Mouse (Mus musculus) neural tube, embryonic 14.5 days (tissue): ENCODE results near the gene Pank3. TPM values are rescaled to one million over a fixed set of nuclear protein-coding genes. Genes with fewer than 3 reads are reported as not detected.

Experiments used
- ATAC-seq: fragments of 200-750 bp; cut with Nextera tagmentation; 2 replicates; pipeline ENCODE4 v1.8.0; 2017; ENCODE audit warnings: low read depth, mild to moderate bottlenecking, moderate TSS enrichment, moderate library complexity
- H3K27ac ChIP-seq: fragments of 300-500 bp; sonication (generic); 2 replicates; pipeline ENCODE4 v1.5.1; 2014; ENCODE audit warnings: low read depth, mild to moderate bottlenecking, control low read depth, low read length, moderate library complexity, mixed read lengths
- H3K27me3 ChIP-seq: fragments of 300-500 bp; sonication (generic); 2 replicates; pipeline ENCODE4 v1.6.1; 2014; ENCODE audit warnings: low read length; ENCODE audit not compliant: control insufficient read depth, insufficient read depth
- H3K36me3 ChIP-seq: fragments of 300-500 bp; sonication (generic); 2 replicates; pipeline ENCODE4 v1.6.1; 2014; ENCODE audit warnings: low read length, mixed read lengths; ENCODE audit not compliant: control insufficient read depth, insufficient read depth
- H3K4me1 ChIP-seq: fragments of 300-500 bp; sonication (generic); 2 replicates; pipeline ENCODE4 v1.6.1; 2014; ENCODE audit warnings: low read length; ENCODE audit not compliant: control insufficient read depth, insufficient read depth
- H3K4me2 ChIP-seq: fragments of 300-500 bp; sonication (generic); 2 replicates; pipeline ENCODE4 v1.6.1; 2014; ENCODE audit warnings: mild to moderate bottlenecking, low read depth, low read length, control low read depth
- H3K4me3 ChIP-seq: fragments of 300-500 bp; sonication (generic); 2 replicates; pipeline ENCODE4 v1.5.1; 2014; ENCODE audit warnings: low read depth, low read length, control low read depth, mixed read lengths
- H3K9ac ChIP-seq: fragments of 300-500 bp; sonication (generic); replicated peaks from 2 replicates; pipeline ENCODE4 v1.6.1; 2014; ENCODE audit warnings: low read depth, mild to moderate bottlenecking, control low read depth, low read length, mixed read lengths
- H3K9me3 ChIP-seq: fragments of 300-500 bp; sonication (generic); 2 replicates; pipeline ENCODE4 v1.6.1; 2016; ENCODE audit warnings: low read length; ENCODE audit not compliant: control insufficient read depth
- WGBS: fragments of 180-500 bp; shearing (Covaris S2); extraction: QIAGEN DNeasy Blood & Tissue Kit; methylation state at CpG from one replicate; pipeline ENCODE4 v1.1.7; 2014; 5-methylcytosine and 5-hydroxymethylcytosine counted together
- polyA plus RNA-seq: library from polyadenylated mRNA; unstranded; fragments of >200 nt; fragmentation: Nextera tagmentation; extraction: Ambion mirVana; gene quantifications from 2 replicates; pipeline ENCODE4 v1.2.1, GENCODE M21; 2014

Pank3 gene
- polyA plus RNA-seq = 36.9 and 42.2 TPM in 2 replicates

GRCm38 (mm10) chr11:35769188-35769745, at the start of gene Pank3:
Gene Pank3, plus strand, starts transcription at chr11:35769484.
- Histone ChIP-seq H3K9ac (peak within 1 kb of the TSS; percentile 96), H3K36me3 (no peaks in the 10 kb centered on the region), H3K4me2 (peak within 1 kb of the TSS; percentile 90), H3K4me3 (peak within 1 kb of the TSS; percentile 93), H3K9me3 (no peaks in the 10 kb centered on the region), H3K4me1 (peaks cover 10% of the 10 kb centered on the region), H3K27me3 (no peaks in the 10 kb centered on the region), H3K27ac (peak within 1 kb of the TSS; percentile 94)
- under 1% methylated on average over 49 of the region's 50 CpGs for whole genome bisulfite sequencing
- ATAC-seq = peak; percentile 100

GRCm38 (mm10) chr11:35723876-35724275, 45.4 kb upstream of the Pank3 start:
- no peaks in the 10 kb centered on the region for H3K27me3 ChIP-seq
- H3K4me3 ChIP-seq = no peak overlapping the region
- H3K9me3 ChIP-seq = no peaks in the 10 kb centered on the region
- H3K9ac ChIP-seq = no peak overlapping the region
- H3K4me1 ChIP-seq = peaks cover under 1% of the 10 kb centered on the region; the same call in 1 of the 2 replicates
- H3K36me3 ChIP-seq = no peaks in the 10 kb centered on the region
- 90% methylated on average over 5 of the region's 5 CpGs for WGBS
- ATAC-seq = no peak
- no peak overlapping the region for H3K27ac ChIP-seq
- no peak overlapping the region for H3K4me2 ChIP-seq

DNA sequence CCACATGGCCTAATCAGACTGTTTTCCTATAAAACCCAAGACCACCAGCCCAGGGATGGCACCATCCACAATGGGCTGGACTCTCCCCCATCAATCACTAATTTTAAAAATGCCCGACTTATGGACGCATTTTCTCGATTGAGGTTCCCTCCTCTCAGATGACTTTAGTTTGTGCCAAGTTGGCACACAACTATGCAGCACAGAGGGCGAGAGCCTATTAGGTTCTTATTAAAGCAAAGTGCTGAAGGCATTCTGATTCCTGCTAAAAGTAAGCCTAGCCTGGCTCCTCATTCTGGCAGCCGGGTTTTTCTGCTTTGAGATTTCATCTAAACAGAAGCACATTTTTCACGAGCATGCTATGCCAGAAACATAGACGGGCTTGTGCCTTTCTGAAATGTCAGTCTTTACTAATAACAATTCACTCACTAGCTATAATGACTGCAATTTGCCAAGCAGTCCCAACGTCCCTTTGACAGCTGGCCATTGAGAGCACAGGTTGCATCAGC, 42.9 kb upstream of the Pank3 start:
- H3K27ac ChIP-seq = no peak overlapping the region
- 74% methylated on average over 8 of the region's 8 CpGs for WGBS
- H3K4me1 ChIP-seq = peaks cover 10% of the 10 kb centered on the region; the same call in 1 of the 2 replicates
- no peak overlapping the region for H3K4me3 ChIP-seq
- H3K9me3 ChIP-seq = no peaks in the 10 kb centered on the region
- no peak for ATAC-seq
- H3K36me3 ChIP-seq = no peaks in the 10 kb centered on the region
- no peak overlapping the region for H3K9ac ChIP-seq
- no peaks in the 10 kb centered on the region for H3K27me3 ChIP-seq
- H3K4me2 ChIP-seq = no peak overlapping the region

GRCm38 (mm10) chr11:35728200-35728599, 41.1 kb upstream of the Pank3 start:
- Histone ChIP-seq H3K9me3 (no peaks in the 10 kb centered on the region), H3K4me2 (no peak overlapping the region), H3K4me3 (no peak overlapping the region), H3K9ac (no peak overlapping the region), H3K27me3 (no peaks in the 10 kb centered on the region), H3K27ac (no peak overlapping the region), H3K36me3 (no peaks in the 10 kb centered on the region), H3K4me1 (peaks cover 10% of the 10 kb centered on the region; the same call in 1 of the 2 replicates)
- ATAC-seq = no peak
- WGBS = 97% methylated on average over 1 of the region's 1 CpGs

DNA sequence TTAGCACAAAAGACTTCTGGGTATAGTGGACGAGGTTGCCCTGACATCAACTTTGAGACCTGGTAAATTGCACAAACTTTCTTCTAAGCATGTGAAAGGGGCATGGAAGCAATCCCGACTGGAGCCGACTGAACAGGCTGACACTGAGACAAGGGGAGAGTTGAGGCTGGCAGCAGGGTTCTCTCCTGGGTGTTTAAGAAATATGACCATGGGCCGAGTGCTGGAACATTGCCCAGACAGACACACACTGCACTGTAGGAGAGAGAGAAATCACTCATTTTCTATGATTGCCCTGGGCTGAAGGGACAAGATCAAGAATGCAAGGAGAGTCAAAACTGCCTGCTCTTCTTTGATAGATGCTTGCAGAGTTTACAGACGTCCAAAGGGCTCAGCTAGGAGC, 40.1 kb upstream of the Pank3 start:
- H3K27ac ChIP-seq = no peak overlapping the region
- peaks cover 10% of the 10 kb centered on the region; the same call in 1 of the 2 replicates for H3K4me1 ChIP-seq
- H3K36me3 ChIP-seq = no peaks in the 10 kb centered on the region
- ATAC-seq = peak; percentile 49; the same call in 1 of the 2 replicates
- H3K4me3 ChIP-seq = no peak overlapping the region
- 19% methylated on average over 5 of the region's 5 CpGs for WGBS
- no peaks in the 10 kb centered on the region for H3K27me3 ChIP-seq
- no peak overlapping the region for H3K4me2 ChIP-seq
- no peaks in the 10 kb centered on the region for H3K9me3 ChIP-seq
- H3K9ac ChIP-seq = no peak overlapping the region

DNA sequence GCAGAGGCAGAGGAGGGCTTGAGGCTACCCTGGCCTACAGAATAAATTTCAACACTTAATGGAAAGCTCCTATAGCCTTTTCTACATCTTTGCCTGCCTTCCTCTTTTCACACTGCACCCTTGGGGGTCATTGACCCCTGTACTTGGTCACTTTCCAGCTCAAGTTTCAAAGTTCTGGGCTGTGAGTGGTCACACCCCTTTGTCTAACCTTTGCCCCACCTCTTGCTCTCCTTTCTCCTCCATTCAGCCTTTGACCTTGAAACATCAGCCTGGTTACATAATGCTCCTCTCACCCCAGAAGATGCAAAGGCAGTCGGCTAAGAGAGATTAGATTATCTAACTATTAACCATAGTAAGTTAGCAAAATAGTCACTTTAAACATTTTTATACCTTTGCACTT, 36.9 kb upstream of the Pank3 start:
- 76% methylated on average over 1 of the region's 1 CpGs for WGBS
- H3K9me3 ChIP-seq = no peaks in the 10 kb centered on the region
- H3K4me3 ChIP-seq = no peak overlapping the region
- H3K36me3 ChIP-seq = no peaks in the 10 kb centered on the region
- H3K4me2 ChIP-seq = no peak overlapping the region
- H3K4me1 ChIP-seq = peaks cover 10% of the 10 kb centered on the region; the same call in 1 of the 2 replicates
- H3K9ac ChIP-seq = no peak overlapping the region
- no peak overlapping the region for H3K27ac ChIP-seq
- H3K27me3 ChIP-seq = no peaks in the 10 kb centered on the region
- no peak for ATAC-seq

DNA sequence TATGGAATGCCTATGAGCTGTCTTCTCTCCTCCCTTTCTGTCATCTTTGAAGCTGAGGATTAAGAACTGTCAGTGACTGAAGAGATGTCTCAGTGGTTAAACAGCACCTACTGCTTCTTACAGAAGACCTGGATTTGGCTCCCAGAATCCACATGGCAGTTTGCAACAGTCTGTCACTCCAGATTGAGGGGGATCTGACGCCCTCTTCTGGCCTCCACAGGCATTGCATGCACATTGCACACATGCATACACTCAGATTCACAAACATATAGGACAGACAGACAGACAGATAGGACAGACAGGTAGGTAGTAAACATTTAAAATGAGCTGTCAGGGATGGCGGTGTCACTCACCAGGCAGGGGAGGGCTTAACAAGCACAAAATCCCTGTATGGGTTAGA, 32.5 kb upstream of the Pank3 start:
- Histone ChIP-seq H3K9me3 (no peaks in the 10 kb centered on the region), H3K4me3 (no peak overlapping the region), H3K4me2 (no peak overlapping the region), H3K9ac (no peak overlapping the region), H3K36me3 (no peaks in the 10 kb centered on the region), H3K27me3 (no peaks in the 10 kb centered on the region), H3K27ac (no peak overlapping the region), H3K4me1 (no peaks in the 10 kb centered on the region)
- ATAC-seq = no peak
- 64% methylated on average over 2 of the region's 2 CpGs for WGBS

GRCm38 (mm10) chr11:35737262-35737661, 32.0 kb upstream of the Pank3 start:
- Histone ChIP-seq H3K4me1 (no peaks in the 10 kb centered on the region), H3K36me3 (no peaks in the 10 kb centered on the region), H3K4me3 (no peak overlapping the region), H3K27ac (no peak overlapping the region), H3K9me3 (no peaks in the 10 kb centered on the region), H3K27me3 (no peaks in the 10 kb centered on the region), H3K4me2 (no peak overlapping the region), H3K9ac (no peak overlapping the region)
- 93% methylated on average over 2 of the region's 2 CpGs for WGBS
- ATAC-seq = no peak

GRCm38 (mm10) chr11:35738102-35738501, 31.2 kb upstream of the Pank3 start:
- no peak for ATAC-seq
- Histone ChIP-seq H3K9me3 (no peaks in the 10 kb centered on the region), H3K27me3 (no peaks in the 10 kb centered on the region), H3K27ac (no peak overlapping the region), H3K4me2 (no peak overlapping the region), H3K4me1 (no peaks in the 10 kb centered on the region), H3K9ac (no peak overlapping the region), H3K4me3 (no peak overlapping the region), H3K36me3 (no peaks in the 10 kb centered on the region)
- WGBS = 83% methylated on average over 3 of the region's 3 CpGs
